Mouse (Mus musculus) small intestine, adult 2 months (tissue): Measurements from ENCODE around the gene Slc23a2. TPM values are rescaled to one million over a fixed set of nuclear protein-coding genes. Genes with fewer than 3 reads are reported as not detected.

Experiments
- H3K27ac ChIP-seq: fragments of 200-500 bp; 2 replicates; pipeline ENCODE4 v1.5.1; 2012; ENCODE audit warnings: low read depth, low read length, control low read depth, inconsistent platforms; ENCODE audit not compliant: insufficient read depth
- H3K27me3 ChIP-seq: fragments of 200-500 bp; 2 replicates; pipeline ENCODE4 v1.6.1; 2012; ENCODE audit warnings: mild to moderate bottlenecking, moderate library complexity, low read length, inconsistent platforms; ENCODE audit not compliant: control insufficient read depth, insufficient read depth
- H3K36me3 ChIP-seq: fragments of 200-500 bp; 2 replicates; pipeline ENCODE4 v1.6.1; 2012; ENCODE audit warnings: mild to moderate bottlenecking, low read length, control low read depth, inconsistent platforms; ENCODE audit not compliant: control insufficient read depth, insufficient read depth
- H3K4me1 ChIP-seq: fragments of 200-500 bp; 2 replicates; pipeline ENCODE4 v1.6.1; 2012; ENCODE audit warnings: low read length, inconsistent platforms, mixed read lengths; ENCODE audit not compliant: control insufficient read depth, insufficient read depth, insufficient read length
- H3K4me3 ChIP-seq: fragments of 200-500 bp; 2 replicates; pipeline ENCODE4 v1.5.1; 2012; ENCODE audit warnings: low read depth, mild to moderate bottlenecking, control low read depth, inconsistent platforms, low read length, moderate library complexity
- CTCF ChIP-seq: fragments of 200-500 bp; IDR thresholded peaks from 2 replicates; pipeline ENCODE4 v1.5.1; 2012; ENCODE audit warnings: low read depth, mild to moderate bottlenecking, control low read depth, inconsistent platforms, low read length, moderate library complexity, mixed read lengths; ENCODE audit not compliant: insufficient replicate concordance, insufficient read length; ENCODE audit errors: extremely low read depth
- POLR2A ChIP-seq: fragments of 200-500 bp; IDR thresholded peaks from 2 replicates; pipeline ENCODE4 v1.6.1; 2012; ENCODE audit warnings: low read depth, mild to moderate bottlenecking, control low read depth, inconsistent platforms, low read length, moderate library complexity
- WGBS: fragments of 180-500 bp; shearing (Covaris S2); methylation state at CpG from one replicate; pipeline ENCODE4 v1.1.7; 2018; 5-methylcytosine and 5-hydroxymethylcytosine counted together
- polyA plus RNA-seq: library from polyadenylated mRNA; depleted of rRNA; stranded (reverse); fragments of >200 nt; gene quantifications from 2 replicates; pipeline ENCODE4 v1.2.3, GENCODE M21; 2012

Gene Slc23a2
- polyA plus RNA-seq, 1 experiment, result 18.5 TPM

GRCm38 (mm10) chr2:132093739-132094138 lies 51.2 kb downstream of the Slc23a2 start:
- Histone ChIP-seq H3K4me3 (no peak overlapping the region), H3K27me3 (no peaks in the 10 kb centered on the region), H3K36me3 (peaks cover 38% of the 10 kb centered on the region), H3K27ac (peak overlapping the region; percentile 53; the same call in 1 of the 2 replicates), H3K4me1 (peaks cover 7% of the 10 kb centered on the region; the same call in 1 of the 2 replicates)
- 43% methylated on average over 2 of the region's 2 CpGs for WGBS
- TF ChIP-seq CTCF, result no peak
- no peak for TF ChIP-seq POLR2A

GRCm38 (mm10) chr2:132093298-132093697 lies 51.6 kb downstream of the Slc23a2 start:
- WGBS, result 97% methylated on average over 1 of the region's 1 CpGs

GRCm38 (mm10) chr2:132092722-132093121 lies 52.2 kb downstream of the Slc23a2 start:
- Histone ChIP-seq H3K27ac (0 out of 2 replicates have a peak overlapping the region, but pooled peaks have one; percentile 15), H3K4me1 (peaks cover 7% of the 10 kb centered on the region; the same call in 1 of the 2 replicates), H3K36me3 (peaks cover 40% of the 10 kb centered on the region), H3K4me3 (no peak overlapping the region), H3K27me3 (no peaks in the 10 kb centered on the region)
- TF ChIP-seq CTCF (no peak), POLR2A (no peak)
- 70% methylated on average over 3 of the region's 3 CpGs for WGBS

More at GRCm38 (mm10) chr2:132093298-132093697, 51.6 kb downstream of the Slc23a2 start:
- H3K36me3 ChIP-seq, result peaks cover 38% of the 10 kb centered on the region
- H3K4me3 ChIP-seq, result no peak overlapping the region
- no peak overlapping the region for H3K27ac ChIP-seq
- peaks cover 7% of the 10 kb centered on the region; the same call in 1 of the 2 replicates for H3K4me1 ChIP-seq
- no peaks in the 10 kb centered on the region for H3K27me3 ChIP-seq
- TF ChIP-seq POLR2A (no peak), CTCF (no peak)

GRCm38 (mm10) chr2:132091749-132092148 lies 53.2 kb downstream of the Slc23a2 start:
- TF ChIP-seq CTCF, result no peak
- TF ChIP-seq POLR2A, result no peak
- H3K27ac ChIP-seq, result no peak overlapping the region
- WGBS, result 84% methylated on average over 4 of the region's 4 CpGs

GRCm38 (mm10) chr2:132084813-132085212 lies 60.1 kb downstream of the Slc23a2 start:
- TF ChIP-seq POLR2A (no peak), CTCF (no peak)
- Histone ChIP-seq H3K36me3 (peaks cover 49% of the 10 kb centered on the region), H3K4me1 (no peaks in the 10 kb centered on the region), H3K27me3 (no peaks in the 10 kb centered on the region), H3K4me3 (no peak overlapping the region), H3K27ac (no peak overlapping the region)

More at GRCm38 (mm10) chr2:132091749-132092148, 53.2 kb downstream of the Slc23a2 start:
- peaks cover 4% of the 10 kb centered on the region; the same call in 1 of the 2 replicates for H3K4me1 ChIP-seq
- H3K36me3 ChIP-seq, result peaks cover 42% of the 10 kb centered on the region
- H3K27me3 ChIP-seq, result no peaks in the 10 kb centered on the region
- H3K4me3 ChIP-seq, result no peak overlapping the region

- Histone ChIP-seq H3K4me3 (no peak overlapping the region), H3K27me3 (no peaks in the 10 kb centered on the region), H3K4me1 (no peaks in the 10 kb centered on the region), H3K27ac (no peak overlapping the region), H3K36me3 (peaks cover 46% of the 10 kb centered on the region)
- TF ChIP-seq POLR2A (no peak), CTCF (no peak)
- WGBS, result 74% methylated on average over 5 of the region's 5 CpGs
These were observed 60.5 kb downstream of the Slc23a2 start for GRCm38 (mm10) chr2:132084396-132084795.

- Histone ChIP-seq H3K27ac (no peak overlapping the region), H3K4me3 (no peak overlapping the region), H3K27me3 (no peaks in the 10 kb centered on the region), H3K36me3 (peaks cover 39% of the 10 kb centered on the region), H3K4me1 (no peaks in the 10 kb centered on the region)
- TF ChIP-seq POLR2A, result no peak
- no peak for TF ChIP-seq CTCF
- WGBS, result 83% methylated on average over 5 of the region's 5 CpGs
These were observed 65.8 kb downstream of the Slc23a2 start for GRCm38 (mm10) chr2:132079139-132079538.

- Histone ChIP-seq H3K27ac (no peak overlapping the region), H3K4me3 (no peak overlapping the region), H3K27me3 (no peaks in the 10 kb centered on the region), H3K36me3 (peaks cover 60% of the 10 kb centered on the region), H3K4me1 (no peaks in the 10 kb centered on the region)
- TF ChIP-seq POLR2A (no peak), CTCF (no peak)
- whole genome bisulfite sequencing, result 93% methylated on average over 3 of the region's 3 CpGs
These were observed 71.9 kb downstream of the Slc23a2 start for GRCm38 (mm10) chr2:132073052-132073451.
